Mouse (Mus musculus) testis, postnatal 14 days (tissue): Measurements from ENCODE around the gene BC005624.

Experiments
- DNase-seq: peaks from one replicate; pipeline ENCODE4 v3.0.0; 2021; ENCODE audit warnings: low spot score

Gene BC005624

GRCm38 (mm10) chr2:30928893-30929482 lies 53.0 kb downstream of the BC005624 start:
- DNase-seq, result no peak

- DNase-seq, result peak; percentile 76
Observed at GRCm38 (mm10) chr2:30927844-30928628, 54.0 kb downstream of the BC005624 start.

- DNase-seq, result no peak
Observed at GRCm38 (mm10) chr2:30927151-30927781, 54.7 kb downstream of the BC005624 start.

GRCm38 (mm10) chr2:30926381-30926780 lies 55.6 kb downstream of the BC005624 start:
- no peak for DNase-seq

GRCm38 (mm10) chr2:30925181-30925580 lies 56.8 kb downstream of the BC005624 start:
- no peak for DNase-seq

- no peak for DNase-seq
Observed at GRCm38 (mm10) chr2:30923099-30923498, 58.9 kb downstream of the BC005624 start.
